Mouse (Mus musculus) erythroblast, embryonic 14.5 days (primary cell): ENCODE measurements at regions not wholly inside any gene's neighbourhood (a gene's known extent, or its start where the extent isn't known, plus 50 kb on each side); places are given as distances from the start of the nearest gene placed in this dataset.

Experiments
- H3K27me3 ChIP-seq: 2 replicates; pipeline ENCODE4 v1.6.1; 2012; ENCODE audit warnings: inconsistent platforms; ENCODE audit not compliant: control insufficient read depth
- H3K36me3 ChIP-seq: 2 replicates; pipeline ENCODE4 v1.6.1; 2012; ENCODE audit warnings: mild to moderate bottlenecking, inconsistent platforms; ENCODE audit not compliant: control insufficient read depth
- H3K4me1 ChIP-seq: 2 replicates; pipeline ENCODE4 v1.6.1; 2012; ENCODE audit warnings: inconsistent platforms; ENCODE audit not compliant: control insufficient read depth
- H3K4me3 ChIP-seq: replicated peaks from 2 replicates; pipeline ENCODE3; 2012; ENCODE audit warnings: moderate library complexity, mild to moderate bottlenecking, inconsistent platforms
- H3K9me3 ChIP-seq: 2 replicates; pipeline ENCODE4 v1.6.1; 2012; ENCODE audit warnings: low read length, inconsistent platforms, mixed read lengths; ENCODE audit not compliant: control insufficient read depth
- GATA1 ChIP-seq: IDR thresholded peaks from 2 replicates; pipeline ENCODE4 v1.6.1; 2012; ENCODE audit warnings: low read length, inconsistent platforms, mixed read lengths
- TAL1 ChIP-seq: IDR thresholded peaks from 3 replicates; pipeline ENCODE4 v1.6.1; 2012; ENCODE audit warnings: low read length, inconsistent platforms, mixed read lengths

GRCm38 (mm10) chr17:83155106-83155505 lies 60.0 kb upstream of the Pkdcc start:
- no peaks in the 10 kb centered on the region for H3K4me1 ChIP-seq
- no peak for TF ChIP-seq TAL1
- no peak for TF ChIP-seq GATA1
- no peaks in the 10 kb centered on the region for H3K9me3 ChIP-seq
- no peak overlapping the region for H3K4me3 ChIP-seq
- no peaks in the 10 kb centered on the region for H3K36me3 ChIP-seq
- H3K27me3 ChIP-seq, result no peaks in the 10 kb centered on the region

GRCm38 (mm10) chr17:83156682-83157081 lies 58.4 kb upstream of the Pkdcc start:
- no peaks in the 10 kb centered on the region for H3K9me3 ChIP-seq
- no peak for TF ChIP-seq TAL1
- no peak for TF ChIP-seq GATA1
- no peak overlapping the region for H3K4me3 ChIP-seq
- H3K27me3 ChIP-seq, result no peaks in the 10 kb centered on the region
- H3K36me3 ChIP-seq, result no peaks in the 10 kb centered on the region
- H3K4me1 ChIP-seq, result no peaks in the 10 kb centered on the region

GRCm38 (mm10) chr17:83158053-83158452 lies 57.0 kb upstream of the Pkdcc start:
- Histone ChIP-seq H3K27me3 (no peaks in the 10 kb centered on the region), H3K36me3 (no peaks in the 10 kb centered on the region), H3K4me1 (no peaks in the 10 kb centered on the region), H3K9me3 (no peaks in the 10 kb centered on the region), H3K4me3 (no peak overlapping the region)
- TF ChIP-seq TAL1, result no peak
- no peak for TF ChIP-seq GATA1

- TF ChIP-seq TAL1, result no peak
- no peak for TF ChIP-seq GATA1
- Histone ChIP-seq H3K4me1 (no peaks in the 10 kb centered on the region), H3K9me3 (no peaks in the 10 kb centered on the region), H3K36me3 (no peaks in the 10 kb centered on the region), H3K27me3 (no peaks in the 10 kb centered on the region), H3K4me3 (no peak overlapping the region)
Observed at GRCm38 (mm10) chr17:83158652-83159051, 56.4 kb upstream of the Pkdcc start.

GRCm38 (mm10) chr17:83159634-83160033 lies 55.5 kb upstream of the Pkdcc start:
- no peak overlapping the region for H3K4me3 ChIP-seq
- no peaks in the 10 kb centered on the region for H3K4me1 ChIP-seq
- TF ChIP-seq TAL1 (no peak), GATA1 (no peak)
- no peaks in the 10 kb centered on the region for H3K36me3 ChIP-seq
- H3K9me3 ChIP-seq, result no peaks in the 10 kb centered on the region
- H3K27me3 ChIP-seq, result no peaks in the 10 kb centered on the region

GRCm38 (mm10) chr17:83160296-83160695 lies 54.8 kb upstream of the Pkdcc start:
- H3K4me1 ChIP-seq, result no peaks in the 10 kb centered on the region
- TF ChIP-seq GATA1 (no peak), TAL1 (no peak)

GRCm38 (mm10) chr17:83161731-83162130 lies 53.4 kb upstream of the Pkdcc start:
- no peaks in the 10 kb centered on the region for H3K27me3 ChIP-seq
- no peaks in the 10 kb centered on the region for H3K36me3 ChIP-seq
- no peak for TF ChIP-seq TAL1
- no peak for TF ChIP-seq GATA1
- H3K9me3 ChIP-seq, result no peaks in the 10 kb centered on the region
- no peak overlapping the region for H3K4me3 ChIP-seq
- H3K4me1 ChIP-seq, result no peaks in the 10 kb centered on the region

More at GRCm38 (mm10) chr17:83160296-83160695, 54.8 kb upstream of the Pkdcc start:
- Histone ChIP-seq H3K27me3 (no peaks in the 10 kb centered on the region), H3K9me3 (no peaks in the 10 kb centered on the region), H3K4me3 (no peak overlapping the region), H3K36me3 (no peaks in the 10 kb centered on the region)

GRCm38 (mm10) chr17:83163952-83164560 lies 51.0 kb upstream of the Pkdcc start:
- H3K4me3 ChIP-seq, result no peak overlapping the region
- H3K4me1 ChIP-seq, result no peaks in the 10 kb centered on the region
- TF ChIP-seq TAL1 (no peak), GATA1 (no peak)
- H3K27me3 ChIP-seq, result no peaks in the 10 kb centered on the region
- no peaks in the 10 kb centered on the region for H3K36me3 ChIP-seq
- H3K9me3 ChIP-seq, result no peaks in the 10 kb centered on the region

GRCm38 (mm10) chr17:83164728-83165127 lies 50.4 kb upstream of the Pkdcc start:
- Histone ChIP-seq H3K27me3 (no peaks in the 10 kb centered on the region), H3K4me3 (no peak overlapping the region), H3K4me1 (no peaks in the 10 kb centered on the region), H3K36me3 (no peaks in the 10 kb centered on the region), H3K9me3 (no peaks in the 10 kb centered on the region)
- TF ChIP-seq GATA1 (no peak), TAL1 (no peak)

GRCm38 (mm10) chr17:83165140-83165539 lies 50.0 kb upstream of the Pkdcc start:
- H3K4me1 ChIP-seq, result no peaks in the 10 kb centered on the region
- no peaks in the 10 kb centered on the region for H3K27me3 ChIP-seq
- TF ChIP-seq TAL1 (no peak), GATA1 (no peak)
- no peaks in the 10 kb centered on the region for H3K36me3 ChIP-seq
- H3K4me3 ChIP-seq, result no peak overlapping the region
- H3K9me3 ChIP-seq, result no peaks in the 10 kb centered on the region
